Mouse (Mus musculus): ENCODE measurements around the gene Sytl2. TPM values are rescaled to one million over a fixed set of nuclear protein-coding genes. Genes with fewer than 3 reads are reported as not detected.

Gene Sytl2
- polyA plus RNA-seq, 1 experiment, result 21.9 TPM

GRCm38 (mm10) chr7:90291885-90292284 is 10.2 kb upstream of the Sytl2 start:
- TF ChIP-seq MYOD1 (IDR thresholded peaks at IDR 0.05; ENCODE audit: control insufficient read depth, insufficient read length, low read depth) (no peak), MAX (IDR thresholded peaks at IDR 0.05) (no peak), MYOG (IDR thresholded peaks at IDR 0.05; ENCODE audit: control insufficient read depth, extremely low read depth, insufficient read length) (no peak), FOSL1 (IDR thresholded peaks at IDR 0.05; ENCODE audit: insufficient read depth, low read length, poor library complexity, severe bottlenecking) (no peak), CTCF (IDR thresholded peaks at IDR 0.05; ENCODE audit: control insufficient read depth, insufficient read depth, insufficient read length) (no peak), USF1 (IDR thresholded peaks at IDR 0.05; ENCODE audit: low read depth) (no peak), CEBPB (IDR thresholded peaks at IDR 0.05; ENCODE audit: low read depth) (no peak)
- no peaks in the 10 kb centered on the region for H3K79me3 ChIP-seq (ENCODE audit: low read depth)
- H3K36me3 ChIP-seq (ENCODE audit: control insufficient read depth, insufficient read depth), result no peaks in the 10 kb centered on the region
- H3K79me2 ChIP-seq (ENCODE audit: control insufficient read depth, insufficient read depth), result no peaks in the 10 kb centered on the region
- H3K4me3 ChIP-seq (ENCODE audit: insufficient read depth, poor library complexity, severe bottlenecking), result no peak overlapping the region
- no peak overlapping the region for H3ac ChIP-seq (ENCODE audit: control insufficient read depth, insufficient read length, low read depth)
- H3K27me3 ChIP-seq (ENCODE audit: control insufficient read depth, insufficient read depth, insufficient read length), result no peaks in the 10 kb centered on the region

- Histone ChIP-seq H3K27me3 (ENCODE audit: control insufficient read depth, insufficient read depth, insufficient read length) (no peaks in the 10 kb centered on the region), H3K4me3 (ENCODE audit: insufficient read depth, poor library complexity, severe bottlenecking) (peak overlapping the region; percentile 42), H3K36me3 (ENCODE audit: control insufficient read depth, insufficient read depth) (no peaks in the 10 kb centered on the region), H3ac (ENCODE audit: control insufficient read depth, insufficient read length, low read depth) (peak overlapping the region; percentile 85), H3K79me2 (ENCODE audit: control insufficient read depth, insufficient read depth) (peaks cover 16% of the 10 kb centered on the region), H3K79me3 (ENCODE audit: low read depth) (peaks cover 10% of the 10 kb centered on the region)
- TF ChIP-seq CEBPB (IDR thresholded peaks at IDR 0.05; ENCODE audit: low read depth) (no peak), MYOG (IDR thresholded peaks at IDR 0.05; ENCODE audit: control insufficient read depth, extremely low read depth, insufficient read length) (no peak), CTCF (IDR thresholded peaks at IDR 0.05; ENCODE audit: control insufficient read depth, insufficient read depth, insufficient read length) (no peak), FOSL1 (IDR thresholded peaks at IDR 0.05; ENCODE audit: insufficient read depth, low read length, poor library complexity, severe bottlenecking) (no peak), USF1 (IDR thresholded peaks at IDR 0.05; ENCODE audit: low read depth) (no peak), MYOD1 (IDR thresholded peaks at IDR 0.05; ENCODE audit: control insufficient read depth, insufficient read length, low read depth) (no peak)
These were observed 848 bp downstream of the Sytl2 start for GRCm38 (mm10) chr7:90302647-90303552.

- H3K4me3 ChIP-seq (ENCODE audit: insufficient read depth, poor library complexity, severe bottlenecking), result no peak overlapping the region
- H3ac ChIP-seq (ENCODE audit: control insufficient read depth, insufficient read length, low read depth), result no peak overlapping the region
- TF ChIP-seq MYOD1 (IDR thresholded peaks at IDR 0.05; ENCODE audit: control insufficient read depth, insufficient read length, low read depth) (no peak), CTCF (IDR thresholded peaks at IDR 0.05; ENCODE audit: control insufficient read depth, insufficient read depth, insufficient read length) (no peak), FOSL1 (IDR thresholded peaks at IDR 0.05; ENCODE audit: insufficient read depth, low read length, poor library complexity, severe bottlenecking) (no peak), CEBPB (IDR thresholded peaks at IDR 0.05; ENCODE audit: low read depth) (no peak), MAX (IDR thresholded peaks at IDR 0.05) (no peak), MYOG (IDR thresholded peaks at IDR 0.05; ENCODE audit: control insufficient read depth, extremely low read depth, insufficient read length) (no peak)
- peaks cover 27% of the 10 kb centered on the region for H3K79me3 ChIP-seq (ENCODE audit: low read depth)
- H3K79me2 ChIP-seq (ENCODE audit: control insufficient read depth, insufficient read depth), result peaks cover 41% of the 10 kb centered on the region
- no peaks in the 10 kb centered on the region for H3K36me3 ChIP-seq (ENCODE audit: control insufficient read depth, insufficient read depth)
- no peaks in the 10 kb centered on the region for H3K27me3 ChIP-seq (ENCODE audit: control insufficient read depth, insufficient read depth, insufficient read length)
These were observed 4.0 kb downstream of the Sytl2 start for GRCm38 (mm10) chr7:90306079-90306478.

GRCm38 (mm10) chr7:90306968-90307367 is 4.9 kb downstream of the Sytl2 start:
- Histone ChIP-seq H3K36me3 (ENCODE audit: control insufficient read depth, insufficient read depth) (no peaks in the 10 kb centered on the region), H3ac (ENCODE audit: control insufficient read depth, insufficient read length, low read depth) (no peak overlapping the region), H3K27me3 (ENCODE audit: control insufficient read depth, insufficient read depth, insufficient read length) (no peaks in the 10 kb centered on the region), H3K4me3 (ENCODE audit: insufficient read depth, poor library complexity, severe bottlenecking) (no peak overlapping the region), H3K79me3 (ENCODE audit: low read depth) (peaks cover 30% of the 10 kb centered on the region), H3K79me2 (ENCODE audit: control insufficient read depth, insufficient read depth) (peaks cover 50% of the 10 kb centered on the region)
- TF ChIP-seq USF1 (IDR thresholded peaks at IDR 0.05; ENCODE audit: low read depth), result peak; percentile 80
- no peak for TF ChIP-seq MYOD1 (IDR thresholded peaks at IDR 0.05; ENCODE audit: control insufficient read depth, insufficient read length, low read depth)
- no peak for TF ChIP-seq MAX (IDR thresholded peaks at IDR 0.05)
- TF ChIP-seq CTCF (IDR thresholded peaks at IDR 0.05; ENCODE audit: control insufficient read depth, insufficient read depth, insufficient read length), result no peak
- TF ChIP-seq CEBPB (IDR thresholded peaks at IDR 0.05; ENCODE audit: low read depth), result no peak

GRCm38 (mm10) chr7:90308003-90308402 is 6.0 kb downstream of the Sytl2 start:
- H3K36me3 ChIP-seq (ENCODE audit: control insufficient read depth, insufficient read depth), result no peaks in the 10 kb centered on the region
- peak overlapping the region; percentile 30 for H3ac ChIP-seq (ENCODE audit: control insufficient read depth, insufficient read length, low read depth)
- peaks cover 30% of the 10 kb centered on the region for H3K79me3 ChIP-seq (ENCODE audit: low read depth)
- peaks cover 44% of the 10 kb centered on the region for H3K79me2 ChIP-seq (ENCODE audit: control insufficient read depth, insufficient read depth)
- H3K4me3 ChIP-seq (ENCODE audit: insufficient read depth, poor library complexity, severe bottlenecking), result no peak overlapping the region
- TF ChIP-seq MAX (IDR thresholded peaks at IDR 0.05), result peak; percentile 79
- no peak for TF ChIP-seq CTCF (IDR thresholded peaks at IDR 0.05; ENCODE audit: control insufficient read depth, insufficient read depth, insufficient read length)
- TF ChIP-seq FOSL1 (IDR thresholded peaks at IDR 0.05; ENCODE audit: insufficient read depth, low read length, poor library complexity, severe bottlenecking), result peak; percentile 63
- no peak for TF ChIP-seq USF1 (IDR thresholded peaks at IDR 0.05; ENCODE audit: low read depth)
- TF ChIP-seq CEBPB (IDR thresholded peaks at IDR 0.05; ENCODE audit: low read depth), result no peak
- TF ChIP-seq MYOG (IDR thresholded peaks at IDR 0.05; ENCODE audit: control insufficient read depth, extremely low read depth, insufficient read length), result no peak
- TF ChIP-seq MYOD1 (IDR thresholded peaks at IDR 0.05; ENCODE audit: control insufficient read depth, insufficient read length, low read depth), result peak; percentile 80
- H3K27me3 ChIP-seq (ENCODE audit: control insufficient read depth, insufficient read depth, insufficient read length), result no peaks in the 10 kb centered on the region

Measured in C2C12 (cell line).